Mouse (Mus musculus) liver, adult 2 months (tissue): ENCODE measurements around the gene Tspan32. TPM values are rescaled to one million over a fixed set of nuclear protein-coding genes. Genes with fewer than 3 reads are reported as not detected.

Source experiments
- DNase-seq: peaks from one replicate; pipeline ENCODE4 v3.0.0-alpha.2; 2011; ENCODE audit warnings: low read depth, low spot score; ENCODE audit errors: extremely low read depth
- H3K27ac ChIP-seq: fragments of 200-500 bp; replicated peaks from 2 replicates; pipeline ENCODE4 v1.5.1; 2012; ENCODE audit warnings: low read depth, mild to moderate bottlenecking, control low read depth, inconsistent platforms, low read length; ENCODE audit not compliant: insufficient read depth
- H3K27me3 ChIP-seq: fragments of 200-500 bp; 2 replicates; pipeline ENCODE4 v1.6.1; 2012; ENCODE audit warnings: mild to moderate bottlenecking, moderate library complexity, low read length, inconsistent platforms; ENCODE audit not compliant: control insufficient read depth, insufficient read depth
- H3K36me3 ChIP-seq: fragments of 200-500 bp; 2 replicates; pipeline ENCODE4 v1.6.1; 2012; ENCODE audit warnings: low read length, inconsistent platforms; ENCODE audit not compliant: control insufficient read depth, insufficient read depth
- H3K4me1 ChIP-seq: fragments of 200-500 bp; 2 replicates; pipeline ENCODE4 v1.6.1; 2011; ENCODE audit warnings: low read length; ENCODE audit not compliant: control insufficient read depth, insufficient read depth
- H3K4me3 ChIP-seq: fragments of 200-500 bp; 2 replicates; pipeline ENCODE4 v1.5.1; 2011; ENCODE audit warnings: low read depth, mild to moderate bottlenecking, control low read depth, low read length, moderate library complexity; ENCODE audit not compliant: insufficient read depth
- H3K79me2 ChIP-seq: fragments of 200-500 bp; 2 replicates; pipeline ENCODE4 v1.6.1; 2012; ENCODE audit warnings: inconsistent platforms, mild to moderate bottlenecking, low read length, moderate library complexity; ENCODE audit not compliant: control insufficient read depth, insufficient read depth
- H3K9ac ChIP-seq: fragments of 200-500 bp; 2 replicates; pipeline ENCODE4 v1.6.1; 2012; ENCODE audit warnings: low read depth, mild to moderate bottlenecking, control low read depth, inconsistent platforms, low read length
- CTCF ChIP-seq: fragments of 200-500 bp; IDR thresholded peaks from 2 replicates; pipeline ENCODE4 v1.5.1; 2011; ENCODE audit warnings: low read depth, low read length, control low read depth
- POLR2A ChIP-seq: fragments of 200-500 bp; IDR thresholded peaks from 2 replicates; pipeline ENCODE4 v1.6.1; 2011; ENCODE audit warnings: low read length, control low read depth; ENCODE audit not compliant: insufficient read depth; ENCODE audit errors: extremely low read depth
- WGBS: fragments of 180-500 bp; shearing (Covaris S2); methylation state at CpG from one replicate; pipeline ENCODE4 v1.1.7; 2018; 5-methylcytosine and 5-hydroxymethylcytosine counted together
- polyA plus RNA-seq: library from polyadenylated mRNA; depleted of rRNA; stranded (reverse); fragments of >200 nt; gene quantifications from 2 replicates; pipeline ENCODE4 v1.2.3, GENCODE M21; 2012
- total RNA-seq: library from RNA; depleted of rRNA; stranded (reverse); fragments of >200 nt; gene quantifications from 2 replicates; pipeline ENCODE4 v1.2.3, GENCODE M21; 2014

Tspan32 gene
- total and polyA plus RNA-seq, 2 experiments, result 0.46 to 1.0 TPM

DNA sequence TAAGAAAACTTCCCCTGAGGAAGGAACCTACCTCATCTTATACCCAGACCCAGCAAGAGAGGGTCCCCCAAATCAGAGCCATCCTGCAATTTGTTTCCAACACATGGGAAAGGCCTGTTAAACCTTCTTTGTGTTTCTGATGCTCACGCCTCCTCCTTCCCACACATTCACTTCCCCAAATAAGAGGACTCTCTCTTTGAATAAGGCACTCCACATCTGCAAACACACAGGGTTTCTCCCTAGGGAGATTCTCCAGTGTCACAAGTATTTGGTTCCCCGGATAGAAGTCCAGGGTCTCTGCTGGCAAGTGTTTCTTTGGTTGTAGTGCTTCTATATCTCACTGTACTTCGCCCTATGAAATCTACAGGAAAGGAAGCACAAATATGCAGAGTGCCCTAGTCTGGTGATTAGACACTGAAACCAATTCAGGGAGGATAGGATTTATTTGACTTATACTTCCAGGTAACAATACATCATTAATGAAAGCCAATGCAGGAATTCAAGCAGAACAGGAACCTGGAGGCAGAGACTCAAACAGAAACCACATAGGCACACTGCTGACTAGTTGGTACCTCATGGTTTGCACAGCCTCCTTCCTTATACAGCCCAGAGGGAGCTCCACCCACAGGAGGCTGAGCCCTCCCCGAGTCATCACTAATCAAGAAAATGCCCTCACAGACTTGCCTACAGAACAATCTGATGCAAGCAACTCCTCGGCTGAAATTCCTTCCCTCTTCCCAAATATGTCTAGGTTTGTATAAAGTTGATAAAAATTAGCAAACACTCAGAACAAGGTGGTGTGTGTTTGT, 16.7 kb downstream of the Tspan32 start:
- TF ChIP-seq CTCF (no peak), POLR2A (no peak)
- Histone ChIP-seq H3K36me3 (no peaks in the 10 kb centered on the region), H3K27ac (peak overlapping the region; percentile 26; the same call in 1 of the 2 replicates), H3K9ac (no peak overlapping the region), H3K27me3 (no peaks in the 10 kb centered on the region), H3K4me1 (no peaks in the 10 kb centered on the region), H3K79me2 (no peaks in the 10 kb centered on the region), H3K4me3 (no peak overlapping the region)
- DNase-seq, result no peak
- WGBS, result 61% methylated on average over 5 of the region's 5 CpGs

DNA sequence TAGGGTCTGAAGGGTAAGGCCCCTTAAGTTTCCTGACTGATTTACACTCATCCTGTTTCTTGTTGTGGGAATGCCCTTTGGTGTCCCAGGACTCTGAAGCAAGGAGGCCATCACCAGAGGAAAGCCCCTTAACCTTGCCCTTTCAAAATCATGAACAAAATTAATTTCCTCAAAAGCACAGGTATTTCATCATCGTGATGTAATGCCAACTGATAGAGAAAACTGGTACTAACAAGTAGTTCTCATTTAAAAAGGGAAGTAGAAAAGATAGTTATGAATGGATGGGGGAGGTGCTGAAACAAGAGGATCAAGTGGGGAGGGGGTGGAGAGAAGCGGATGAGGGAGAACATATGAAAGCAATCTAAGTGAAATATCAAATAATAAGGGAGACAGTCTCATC, 18.7 kb downstream of the Tspan32 start:
- Histone ChIP-seq H3K27me3 (no peaks in the 10 kb centered on the region), H3K36me3 (no peaks in the 10 kb centered on the region), H3K27ac (no peak overlapping the region), H3K4me3 (no peak overlapping the region), H3K79me2 (no peaks in the 10 kb centered on the region), H3K4me1 (no peaks in the 10 kb centered on the region), H3K9ac (no peak overlapping the region)
- DNase-seq, result no peak
- TF ChIP-seq CTCF, result no peak
- TF ChIP-seq POLR2A, result no peak
- WGBS, result 87% methylated on average over 2 of the region's 2 CpGs

DNA sequence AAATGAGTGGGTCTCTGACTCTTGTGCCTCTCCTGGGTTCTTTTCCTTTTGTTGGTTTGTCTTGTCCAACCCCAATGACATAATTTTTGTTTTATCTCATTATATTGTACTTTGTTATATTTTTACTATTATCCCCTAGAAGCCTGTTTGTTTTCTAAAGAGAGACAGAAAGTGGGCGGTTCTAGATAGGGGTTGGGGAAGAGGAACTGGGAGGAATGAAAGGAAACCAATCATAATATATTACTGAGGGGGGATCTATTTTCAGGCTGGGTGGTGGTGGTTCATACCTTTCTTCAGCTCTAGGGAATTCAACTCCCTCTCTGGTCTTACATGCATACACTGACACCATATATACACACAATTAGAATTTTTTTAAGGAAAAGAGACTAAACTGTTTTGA, 19.4 kb downstream of the Tspan32 start:
- Histone ChIP-seq H3K36me3 (no peaks in the 10 kb centered on the region), H3K4me1 (no peaks in the 10 kb centered on the region), H3K4me3 (no peak overlapping the region), H3K79me2 (no peaks in the 10 kb centered on the region), H3K27me3 (no peaks in the 10 kb centered on the region), H3K9ac (no peak overlapping the region), H3K27ac (no peak overlapping the region)
- DNase-seq, result no peak
- TF ChIP-seq POLR2A, result no peak
- 92% methylated on average over 1 of the region's 1 CpGs for WGBS

DNA sequence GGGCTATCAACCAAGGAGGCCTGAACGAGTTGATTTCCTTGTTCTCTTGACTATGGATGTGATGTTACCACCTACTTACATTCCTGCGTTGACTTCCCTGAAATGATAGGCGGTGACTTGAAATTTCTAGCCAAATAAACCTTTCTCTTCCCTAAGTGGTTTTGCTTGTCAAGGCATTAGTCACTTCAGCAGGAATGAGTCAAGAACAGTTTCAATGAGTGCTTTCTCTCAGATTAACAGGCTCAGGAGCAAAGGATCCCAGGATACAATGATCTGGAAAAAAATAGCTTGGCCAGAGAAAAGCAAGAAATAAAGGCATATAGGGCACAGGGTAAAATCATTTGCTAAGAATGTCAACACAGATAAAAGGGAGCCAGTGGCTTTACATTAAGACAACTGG, 20.6 kb downstream of the Tspan32 start:
- Histone ChIP-seq H3K4me3 (no peak overlapping the region), H3K27ac (no peak overlapping the region), H3K4me1 (no peaks in the 10 kb centered on the region), H3K27me3 (no peaks in the 10 kb centered on the region), H3K36me3 (no peaks in the 10 kb centered on the region), H3K9ac (no peak overlapping the region), H3K79me2 (no peaks in the 10 kb centered on the region)
- WGBS, result 93% methylated on average over 3 of the region's 3 CpGs
- no peak for DNase-seq
- TF ChIP-seq POLR2A (no peak), CTCF (no peak)

DNA sequence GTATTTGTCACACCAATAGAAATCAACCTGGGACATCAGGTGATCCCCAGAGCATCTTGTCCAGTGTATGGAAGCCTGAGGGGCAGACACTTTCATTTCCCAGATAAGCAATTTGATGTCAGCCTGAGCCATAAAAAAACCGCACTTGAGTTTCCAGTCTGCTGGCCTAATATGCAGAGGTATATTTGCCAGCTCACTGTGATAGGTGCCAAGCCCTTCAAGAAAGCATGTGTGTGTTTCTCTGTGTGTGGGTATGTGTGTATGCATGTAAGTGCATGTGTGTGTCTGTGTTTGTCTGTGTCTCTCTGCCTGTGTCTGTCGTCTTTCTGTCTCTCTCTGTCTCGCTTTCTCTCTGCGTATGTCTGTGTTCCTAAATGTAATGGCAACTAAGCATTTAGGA, 22.4 kb downstream of the Tspan32 start:
- Histone ChIP-seq H3K27ac (no peak overlapping the region), H3K4me1 (no peaks in the 10 kb centered on the region), H3K27me3 (no peaks in the 10 kb centered on the region), H3K36me3 (no peaks in the 10 kb centered on the region), H3K9ac (no peak overlapping the region), H3K79me2 (no peaks in the 10 kb centered on the region), H3K4me3 (no peak overlapping the region)
- WGBS, result 95% methylated on average over 4 of the region's 4 CpGs
- TF ChIP-seq POLR2A (no peak), CTCF (no peak)
- DNase-seq, result no peak

DNA sequence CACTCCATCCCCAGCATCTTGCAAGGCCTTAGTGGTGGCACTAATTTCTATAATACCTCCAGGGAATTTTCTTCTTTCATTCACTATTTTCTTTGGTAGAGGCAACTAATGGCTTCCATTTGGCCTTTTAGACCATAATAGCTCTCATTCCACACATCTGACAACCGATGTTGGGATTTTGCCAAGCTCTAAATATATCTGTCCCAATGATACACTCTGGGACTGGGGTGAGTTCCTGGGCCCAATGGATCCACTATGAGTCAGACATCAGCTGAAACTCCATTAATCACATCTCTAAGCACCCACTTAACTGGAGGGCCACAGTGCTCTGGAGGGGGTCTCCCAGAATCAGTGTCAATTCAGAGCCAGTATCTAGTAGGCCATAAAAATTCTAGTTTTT, 27.0 kb downstream of the Tspan32 start:
- Histone ChIP-seq H3K4me3 (no peak overlapping the region), H3K4me1 (peaks cover 12% of the 10 kb centered on the region), H3K9ac (no peak overlapping the region), H3K27me3 (no peaks in the 10 kb centered on the region; the same call in 1 of the 2 replicates), H3K36me3 (no peaks in the 10 kb centered on the region), H3K27ac (no peak overlapping the region), H3K79me2 (no peaks in the 10 kb centered on the region)
- WGBS, result 78% methylated on average over 1 of the region's 1 CpGs
- no peak for TF ChIP-seq POLR2A
- TF ChIP-seq CTCF, result no peak
- no peak for DNase-seq
